Mouse (Mus musculus) midbrain, embryonic 11.5 days (tissue): Measurements from ENCODE around the gene Ces3b. TPM values are rescaled to one million over a fixed set of nuclear protein-coding genes. Genes with fewer than 3 reads are reported as not detected.
"Not testable (repeated sequence)": the region's sequence is repeated elsewhere in the genome, so short reads cannot be mapped to it uniquely, and the experiment has no call there.

Source experiments
- ATAC-seq: fragments of 200-750 bp; cut with Nextera tagmentation; 2 replicates; pipeline ENCODE4 v1.8.0; 2017; ENCODE audit warnings: moderate TSS enrichment, moderate library complexity; ENCODE audit not compliant: low FRiP score
- DNase-seq: peaks from one replicate; pipeline ENCODE4 v3.0.0; 2015; ENCODE audit warnings: low spot score; ENCODE audit errors: missing footprints
- H3K27ac ChIP-seq: fragments of 300-500 bp; sonication (generic); 2 replicates; pipeline ENCODE4 v1.5.1; 2014; ENCODE audit warnings: low read depth, low read length
- H3K27me3 ChIP-seq: fragments of 300-500 bp; sonication (generic); 2 replicates; pipeline ENCODE4 v1.6.1; 2014; ENCODE audit warnings: mild to moderate bottlenecking, low read length, moderate library complexity, mixed read lengths; ENCODE audit not compliant: control insufficient read depth, insufficient read depth
- H3K36me3 ChIP-seq: fragments of 300-500 bp; sonication (generic); 2 replicates; pipeline ENCODE4 v1.6.1; 2014; ENCODE audit warnings: mild to moderate bottlenecking, low read length, moderate library complexity, mixed read lengths; ENCODE audit not compliant: control insufficient read depth, insufficient read depth
- H3K4me1 ChIP-seq: fragments of 300-500 bp; sonication (generic); 2 replicates; pipeline ENCODE4 v1.6.1; 2014; ENCODE audit warnings: low read length; ENCODE audit not compliant: control insufficient read depth, insufficient read depth
- H3K4me2 ChIP-seq: fragments of 300-500 bp; sonication (generic); 2 replicates; pipeline ENCODE4 v1.6.1; 2014; ENCODE audit warnings: mild to moderate bottlenecking, moderate library complexity
- H3K4me3 ChIP-seq: fragments of 300-500 bp; sonication (generic); 2 replicates; pipeline ENCODE4 v1.5.1; 2014; ENCODE audit warnings: low read depth, low read length
- H3K9ac ChIP-seq: fragments of 300-500 bp; sonication (generic); 2 replicates; pipeline ENCODE4 v1.6.1; 2014; ENCODE audit warnings: low read length
- H3K9me3 ChIP-seq: fragments of 300-500 bp; sonication (generic); 2 replicates; pipeline ENCODE4 v1.6.1; 2016; ENCODE audit warnings: low read length; ENCODE audit not compliant: control insufficient read depth
- WGBS: fragments of 180-500 bp; shearing (Covaris S2); extraction: QIAGEN DNeasy Blood & Tissue Kit; methylation state at CpG from one replicate; pipeline ENCODE4 v1.1.7; 2014; 5-methylcytosine and 5-hydroxymethylcytosine counted together
- polyA plus RNA-seq: library from polyadenylated mRNA; unstranded; fragments of >200 nt; fragmentation: Nextera tagmentation; extraction: Ambion mirVana; gene quantifications from 2 replicates; pipeline ENCODE4 v1.2.1, GENCODE M21; 2014

The Ces3b gene
- polyA plus RNA-seq, 1 experiment from 2014 or later: not detected

DNA sequence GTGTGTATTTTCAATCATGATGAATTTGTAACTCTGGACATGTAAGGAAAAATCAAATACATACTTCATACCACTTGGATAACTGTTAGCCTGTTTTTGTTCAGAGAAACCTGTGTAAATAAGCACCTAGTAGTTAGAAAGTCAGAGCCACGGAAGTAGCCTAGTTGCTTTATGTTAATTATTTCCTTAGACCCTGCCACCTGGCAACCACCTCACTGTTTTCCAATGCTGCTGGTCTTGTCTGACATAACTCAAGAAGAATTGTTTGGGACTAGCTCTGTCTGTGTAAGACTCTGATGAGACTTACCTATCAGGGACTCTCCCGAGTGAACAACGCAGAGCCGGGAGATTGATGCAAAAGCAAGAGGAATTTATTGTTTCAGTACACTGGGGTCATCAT is 7.0 kb upstream of the Ces3b start:
- 94% methylated on average over 4 of the region's 4 CpGs for WGBS
- ATAC-seq (no peak), DNase-seq (no peak)
- Histone ChIP-seq H3K27me3 (no peaks in the 10 kb centered on the region), H3K36me3 (no peaks in the 10 kb centered on the region), H3K4me1 (no peaks in the 10 kb centered on the region), H3K4me3 (no peak overlapping the region), H3K4me2 (no peak overlapping the region), H3K9me3 (no peaks in the 10 kb centered on the region), H3K27ac (no peak overlapping the region), H3K9ac (no peak overlapping the region)

DNA sequence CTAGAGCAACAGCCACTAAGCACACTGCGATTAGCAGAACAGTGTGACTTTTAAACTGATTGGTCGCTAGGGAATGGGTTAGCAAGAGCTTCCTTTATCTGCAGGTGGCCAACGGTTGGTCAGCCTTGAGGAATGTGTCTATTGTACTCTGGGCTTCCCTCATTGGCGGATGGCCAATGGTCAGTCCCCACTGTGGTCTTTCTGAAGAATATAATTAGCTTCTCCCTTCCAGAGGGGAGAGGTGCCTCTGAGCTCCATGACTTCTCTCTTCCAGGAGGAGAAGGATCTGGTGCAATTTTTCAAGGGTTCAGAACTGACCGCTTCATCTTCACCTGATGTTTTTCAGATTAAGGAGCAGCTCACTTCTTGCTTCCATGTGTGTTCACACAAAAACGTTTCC is 6.5 kb upstream of the Ces3b start:
- H3K9me3 ChIP-seq: no peaks in the 10 kb centered on the region
- no peaks in the 10 kb centered on the region for H3K36me3 ChIP-seq
- H3K27ac ChIP-seq: no peak overlapping the region
- H3K4me3 ChIP-seq: no peak overlapping the region
- DNase-seq: no peak
- 72% methylated on average over 6 of the region's 6 CpGs for WGBS
- H3K9ac ChIP-seq: no peak overlapping the region
- H3K4me2 ChIP-seq: no peak overlapping the region
- no peaks in the 10 kb centered on the region for H3K4me1 ChIP-seq
- ATAC-seq: no peak
- no peaks in the 10 kb centered on the region for H3K27me3 ChIP-seq

GRCm38 (mm10) chr8:105078591-105078990 is 5.0 kb upstream of the Ces3b start:
- ATAC-seq (no peak), DNase-seq (no peak)
- no peak overlapping the region for H3K4me3 ChIP-seq
- H3K4me1 ChIP-seq: no peaks in the 10 kb centered on the region
- 90% methylated on average over 5 of the region's 5 CpGs for WGBS
- H3K36me3 ChIP-seq: no peaks in the 10 kb centered on the region
- no peak overlapping the region for H3K9ac ChIP-seq
- no peak overlapping the region for H3K4me2 ChIP-seq
- H3K9me3 ChIP-seq: no peaks in the 10 kb centered on the region
- H3K27ac ChIP-seq: no peak overlapping the region
- H3K27me3 ChIP-seq: no peaks in the 10 kb centered on the region

DNA sequence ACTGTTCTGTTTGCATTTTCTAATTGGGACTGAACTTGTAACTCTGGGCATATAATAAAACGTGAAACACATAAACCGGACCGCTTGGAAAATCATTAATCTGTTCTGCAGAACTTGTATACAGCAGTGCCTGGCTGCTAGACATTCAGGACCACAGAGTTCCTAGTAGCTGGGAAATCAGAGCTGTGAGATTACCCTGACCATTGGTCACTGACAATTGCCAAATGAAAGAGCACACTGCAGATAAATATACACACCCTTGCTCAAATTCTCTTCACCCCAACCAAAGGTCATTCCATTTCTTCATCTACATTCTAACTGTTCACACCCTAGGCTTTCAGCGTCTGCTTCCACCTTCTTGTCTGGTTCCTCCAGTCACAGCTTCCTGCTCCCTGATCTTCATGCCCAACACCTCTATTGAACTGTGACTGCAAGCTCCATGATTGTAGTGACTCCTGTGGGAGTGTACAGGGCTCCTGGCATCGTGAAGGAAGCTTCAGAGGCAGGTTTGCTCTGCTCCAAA is 2.7 kb upstream of the Ces3b start:
- H3K4me1 ChIP-seq: no peaks in the 10 kb centered on the region
- no peaks in the 10 kb centered on the region for H3K9me3 ChIP-seq
- H3K36me3 ChIP-seq: no peaks in the 10 kb centered on the region
- ATAC-seq (no peak), DNase-seq (no peak)
- WGBS: 79% methylated on average over 5 of the region's 5 CpGs
- H3K4me2 ChIP-seq: no peak overlapping the region
- H3K9ac ChIP-seq: no peak overlapping the region
- no peak overlapping the region for H3K4me3 ChIP-seq
- no peaks in the 10 kb centered on the region for H3K27me3 ChIP-seq
- no peak overlapping the region for H3K27ac ChIP-seq

GRCm38 (mm10) chr8:105088166-105088565 is 4.6 kb downstream of the Ces3b start:
- not testable (repeated sequence) for DNase-seq, H3K9ac ChIP-seq, H3K4me3 ChIP-seq, H3K27me3 ChIP-seq, H3K4me1 ChIP-seq, H3K9me3 ChIP-seq, ATAC-seq, H3K4me2 ChIP-seq, H3K27ac ChIP-seq, H3K36me3 ChIP-seq
- 84% methylated on average over 5 of the region's 5 CpGs for WGBS

- no peaks in the 10 kb centered on the region for H3K27me3 ChIP-seq
- H3K4me2 ChIP-seq: no peak overlapping the region
- H3K27ac ChIP-seq: no peak overlapping the region
- no peaks in the 10 kb centered on the region for H3K4me1 ChIP-seq
- DNase-seq: no peak
- H3K36me3 ChIP-seq: no peaks in the 10 kb centered on the region
- no peaks in the 10 kb centered on the region for H3K9me3 ChIP-seq
- ATAC-seq: no peak
- WGBS: 70% methylated on average over 4 of the region's 4 CpGs
- H3K9ac ChIP-seq: no peak overlapping the region
- H3K4me3 ChIP-seq: no peak overlapping the region
Observed at GRCm38 (mm10) chr8:105088581-105088980, 5.0 kb downstream of the Ces3b start.

DNA sequence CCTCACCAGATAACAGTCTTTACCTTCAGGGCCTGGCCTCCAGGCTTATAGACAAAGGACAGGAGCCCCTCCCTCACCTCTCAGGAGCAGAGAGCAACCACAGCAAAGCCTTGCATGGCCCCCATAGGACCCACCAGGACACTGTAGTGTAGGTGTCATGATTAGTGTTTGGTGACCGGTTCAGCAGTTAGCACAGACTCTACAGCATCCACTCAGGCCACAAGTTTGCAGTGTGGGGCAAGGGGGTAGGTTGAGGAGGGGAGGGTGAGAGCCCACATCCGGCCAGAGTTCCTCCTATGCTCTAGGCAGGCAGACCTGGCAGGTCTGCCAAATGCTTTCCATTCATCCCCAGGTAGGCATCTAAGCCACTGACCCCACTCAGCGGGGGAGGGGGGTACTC is 10.4 kb downstream of the Ces3b start:
- Histone ChIP-seq H3K9ac (no peak overlapping the region), H3K4me3 (no peak overlapping the region), H3K4me1 (no peaks in the 10 kb centered on the region), H3K4me2 (no peak overlapping the region), H3K9me3 (no peaks in the 10 kb centered on the region), H3K27ac (no peak overlapping the region), H3K27me3 (no peaks in the 10 kb centered on the region), H3K36me3 (no peaks in the 10 kb centered on the region)
- DNase-seq (no peak), ATAC-seq (no peak)
- WGBS: 84% methylated on average over 3 of the region's 3 CpGs

DNA sequence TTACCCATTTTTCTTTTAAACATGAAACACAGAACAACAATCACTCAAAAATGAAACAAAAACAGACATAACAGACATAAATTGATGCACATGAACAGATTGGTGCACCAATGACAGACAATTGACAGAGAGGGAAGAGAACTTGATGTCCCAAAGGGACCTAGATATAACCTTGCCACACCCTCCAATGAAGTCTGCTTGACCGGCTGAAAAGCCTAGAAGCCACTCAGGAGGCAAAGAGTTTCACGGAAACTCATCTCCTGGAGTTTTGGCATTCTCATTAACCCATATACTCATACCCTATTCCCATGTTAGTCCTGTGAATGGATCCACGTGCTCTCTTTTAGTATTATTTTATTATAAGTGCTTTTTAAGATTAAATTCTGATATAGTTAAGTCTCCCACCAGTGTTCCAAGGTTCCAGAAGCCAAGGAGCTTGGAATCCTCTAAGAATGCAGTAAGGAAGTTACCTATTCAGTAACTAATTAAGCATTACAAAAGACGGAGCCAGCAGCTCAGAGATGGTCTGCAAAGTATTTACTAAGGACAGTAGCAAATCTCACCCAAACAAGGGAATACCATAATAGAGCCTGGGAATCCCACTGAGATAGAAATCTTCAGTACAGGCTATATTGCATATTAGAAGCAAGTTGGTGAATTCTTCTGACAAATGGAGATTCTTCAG is 18.7 kb downstream of the Ces3b start:
- WGBS: 76% methylated on average over 4 of the region's 4 CpGs
- H3K27ac ChIP-seq, H3K4me1 ChIP-seq, H3K9ac ChIP-seq, H3K4me3 ChIP-seq, H3K36me3 ChIP-seq, H3K9me3 ChIP-seq, H3K4me2 ChIP-seq, H3K27me3 ChIP-seq, DNase-seq, ATAC-seq: not testable (repeated sequence)

GRCm38 (mm10) chr8:105103701-105104100 is 20.1 kb downstream of the Ces3b start:
- not testable (repeated sequence) for ATAC-seq, H3K36me3 ChIP-seq, H3K4me2 ChIP-seq, H3K4me1 ChIP-seq, H3K4me3 ChIP-seq, DNase-seq, H3K9ac ChIP-seq, H3K27me3 ChIP-seq, H3K27ac ChIP-seq, H3K9me3 ChIP-seq
- WGBS: 84% methylated on average over 5 of the region's 5 CpGs
